Mouse (Mus musculus): Measurements from ENCODE around the gene Lingo2.
"Not testable (repeated sequence)": the region's sequence is repeated elsewhere in the genome, so short reads cannot be mapped to it uniquely, and the experiment has no call there.

Lingo2 gene

DNA sequence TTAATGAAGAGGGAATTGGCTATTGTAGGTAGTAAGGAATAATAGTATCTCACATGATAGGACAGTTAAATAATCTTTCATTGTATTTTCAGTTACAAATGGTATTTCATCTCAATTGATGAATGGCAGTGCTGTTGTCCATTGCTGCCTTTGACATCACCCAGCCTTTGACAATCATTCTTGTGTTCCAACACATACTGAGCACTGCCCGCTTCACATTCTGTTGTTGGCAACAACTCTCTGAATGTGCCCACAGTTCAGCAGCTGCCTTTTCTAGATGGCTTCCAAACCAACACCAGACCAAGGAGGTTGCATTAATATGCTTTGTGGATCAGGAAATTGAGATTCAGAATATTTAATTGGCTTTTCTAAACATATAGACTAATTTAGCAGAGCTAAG lies 1130.8 kb downstream of the Lingo2 start:
- no peak for DNase-seq

DNA sequence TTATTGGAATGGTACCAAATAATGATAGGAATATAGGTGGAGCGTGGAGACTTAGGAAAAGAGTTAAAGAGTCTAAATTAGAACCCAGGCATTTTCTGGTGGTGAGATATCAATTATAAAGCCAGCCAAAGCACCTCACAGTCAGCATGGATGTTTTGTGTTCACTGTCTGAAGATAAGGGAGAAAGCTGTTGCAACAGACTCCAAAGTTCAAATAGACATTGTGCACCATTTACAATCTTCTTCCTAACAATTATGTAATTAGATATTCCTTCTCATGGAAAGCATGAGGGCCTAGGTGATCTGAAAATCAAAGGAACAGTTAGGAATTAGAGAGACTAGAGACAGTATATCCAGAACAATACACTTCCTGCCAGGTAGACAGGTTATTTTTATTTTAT lies 1136.8 kb downstream of the Lingo2 start:
- DNase-seq = no peak

- DNase-seq = no peak
These were observed 1143.9 kb downstream of the Lingo2 start for GRCm38 (mm10) chr4:35807497-35808210.

GRCm38 (mm10) chr4:35806881-35807464 lies 1144.6 kb downstream of the Lingo2 start:
- DNase-seq = no peak

GRCm38 (mm10) chr4:35784255-35784921 lies 1167.2 kb downstream of the Lingo2 start:
- DNase-seq = no peak

GRCm38 (mm10) chr4:35770810-35771209 lies 1180.7 kb downstream of the Lingo2 start:
- no peak for DNase-seq

DNA sequence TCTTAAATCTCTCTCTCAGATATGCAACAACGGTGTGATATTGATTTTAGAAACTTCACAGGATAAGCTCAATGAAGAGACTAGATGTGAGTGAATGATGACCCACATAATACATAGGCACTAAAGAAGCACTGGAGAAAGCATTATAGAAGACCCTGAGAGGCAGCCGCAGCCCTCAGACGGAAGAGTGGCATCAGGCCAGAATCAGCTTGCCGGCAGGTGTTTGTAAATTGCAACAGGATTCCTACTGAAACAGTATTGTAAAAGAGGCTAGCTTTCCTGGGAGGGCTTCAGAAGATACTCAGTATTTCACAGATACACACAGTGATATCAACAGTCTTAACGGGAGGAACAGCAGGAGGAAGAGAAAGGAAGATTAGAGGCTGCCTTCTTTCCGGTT lies 1184.6 kb downstream of the Lingo2 start:
- DNase-seq = no peak

DNA sequence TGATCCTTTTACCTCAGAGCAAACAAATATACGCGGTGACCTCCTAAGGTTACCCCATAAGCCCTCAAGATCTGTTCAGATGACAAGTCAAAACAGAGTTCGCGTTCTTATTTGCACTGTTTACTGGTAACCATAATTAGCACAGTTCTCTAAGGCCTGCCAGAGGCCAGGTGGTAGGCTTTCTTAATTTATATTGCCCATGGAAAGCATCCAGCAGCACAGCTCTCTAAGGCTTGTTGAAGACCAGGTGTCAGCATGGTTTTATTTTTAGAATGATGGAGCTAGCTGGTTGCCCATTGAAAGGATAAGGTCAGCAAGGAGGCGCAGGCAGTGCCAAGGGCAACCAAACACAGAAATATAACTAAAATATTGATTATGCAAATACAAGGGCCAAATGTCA lies 1190.4 kb downstream of the Lingo2 start:
- no peak for DNase-seq

DNA sequence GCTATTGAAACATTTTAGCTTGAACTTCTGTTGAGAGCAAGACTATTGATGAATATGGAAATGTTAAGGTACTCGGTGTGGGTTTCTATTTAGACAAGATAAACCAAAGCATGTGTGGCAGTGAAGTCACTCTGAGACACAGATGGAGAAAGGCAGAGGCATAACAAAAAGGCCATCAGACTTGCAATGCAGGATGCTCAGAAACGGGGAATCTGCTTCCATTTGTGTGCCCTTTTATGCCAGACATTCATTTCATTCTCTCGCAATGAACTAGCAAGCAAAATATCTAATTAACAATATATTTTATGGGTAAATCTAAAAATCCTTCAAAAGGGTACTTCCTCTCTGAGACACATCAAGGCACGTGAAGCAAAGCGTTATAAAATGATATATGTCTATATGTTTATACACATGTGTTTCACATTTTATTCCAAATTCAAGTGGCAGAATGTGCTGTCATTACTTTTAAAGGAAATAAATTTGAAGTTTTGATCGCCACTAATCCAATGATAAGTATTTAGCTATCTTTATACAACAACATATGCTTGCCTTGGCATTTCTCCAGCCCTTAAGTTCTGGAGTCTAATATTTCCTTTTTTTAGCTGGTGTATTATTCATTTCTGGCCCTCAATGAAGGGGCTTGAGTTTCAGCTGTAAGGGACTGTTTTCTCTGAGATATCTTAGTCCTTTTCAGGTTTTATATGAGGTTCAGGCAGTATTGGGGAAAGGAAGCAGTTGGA lies 1199.3 kb downstream of the Lingo2 start:
- DNase-seq = no peak

DNA sequence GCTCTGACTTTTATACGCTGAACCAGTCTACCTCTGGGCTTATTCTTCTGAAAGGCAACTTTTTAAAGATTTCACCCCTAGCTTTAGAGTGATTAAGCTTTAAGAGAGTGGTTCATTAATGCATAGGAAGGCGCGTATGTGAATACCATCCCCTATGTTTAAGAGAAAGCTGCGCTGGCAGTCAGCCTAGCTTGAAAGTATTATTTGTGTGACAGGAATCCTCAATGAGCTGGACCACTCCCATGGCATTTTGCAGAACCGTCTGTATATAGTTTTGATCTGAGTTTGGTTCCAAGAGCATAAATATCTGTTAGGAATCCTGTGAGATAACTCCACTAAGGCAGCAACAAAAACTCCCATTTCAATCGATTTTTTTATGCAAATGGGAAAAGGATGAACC lies 1204.9 kb downstream of the Lingo2 start:
- no peak for DNase-seq

- DNase-seq = no peak
These were observed 1226.8 kb downstream of the Lingo2 start for GRCm38 (mm10) chr4:35724774-35725173.

DNA sequence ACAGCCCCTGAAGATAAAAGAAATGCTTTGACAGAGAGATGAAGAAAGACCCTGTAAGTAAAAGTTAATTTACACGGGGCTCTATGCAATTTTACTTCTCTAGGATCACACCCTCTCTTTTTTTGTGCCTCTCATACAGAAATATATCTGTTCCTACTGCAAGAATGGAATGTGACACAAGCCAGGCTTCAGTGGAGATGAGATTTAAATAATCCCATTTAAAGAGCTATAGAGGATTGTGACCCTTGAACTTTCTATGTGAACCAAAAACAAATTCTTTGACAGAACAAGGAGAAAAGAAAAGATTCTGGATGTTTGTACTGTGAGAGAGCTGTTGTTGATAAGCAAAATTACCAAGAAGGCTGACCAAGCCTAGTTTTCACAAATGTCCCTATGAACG lies 1247.4 kb downstream of the Lingo2 start:
- no peak for DNase-seq

DNA sequence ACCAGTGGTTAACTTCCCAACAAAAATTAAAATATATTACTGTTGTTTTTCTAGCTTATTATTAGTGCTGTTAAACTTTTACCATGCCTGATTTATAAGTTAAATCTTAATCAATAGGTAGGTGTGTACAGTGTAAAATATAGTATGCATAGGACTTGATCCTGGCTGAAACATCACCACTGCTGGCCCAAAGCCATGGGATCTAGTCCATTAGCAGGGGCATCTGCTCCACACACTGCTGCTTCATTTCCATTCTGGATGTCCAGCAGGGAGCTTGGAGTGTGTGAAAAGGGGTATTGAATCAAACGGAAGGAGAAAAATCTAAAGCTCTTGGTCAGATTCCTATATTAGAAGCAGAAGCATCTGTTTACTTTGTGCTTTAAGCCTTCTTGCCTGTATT lies 1248.9 kb downstream of the Lingo2 start:
- DNase-seq = no peak

GRCm38 (mm10) chr4:35695137-35695522 lies 1256.4 kb downstream of the Lingo2 start:
- DNase-seq = no peak

DNA sequence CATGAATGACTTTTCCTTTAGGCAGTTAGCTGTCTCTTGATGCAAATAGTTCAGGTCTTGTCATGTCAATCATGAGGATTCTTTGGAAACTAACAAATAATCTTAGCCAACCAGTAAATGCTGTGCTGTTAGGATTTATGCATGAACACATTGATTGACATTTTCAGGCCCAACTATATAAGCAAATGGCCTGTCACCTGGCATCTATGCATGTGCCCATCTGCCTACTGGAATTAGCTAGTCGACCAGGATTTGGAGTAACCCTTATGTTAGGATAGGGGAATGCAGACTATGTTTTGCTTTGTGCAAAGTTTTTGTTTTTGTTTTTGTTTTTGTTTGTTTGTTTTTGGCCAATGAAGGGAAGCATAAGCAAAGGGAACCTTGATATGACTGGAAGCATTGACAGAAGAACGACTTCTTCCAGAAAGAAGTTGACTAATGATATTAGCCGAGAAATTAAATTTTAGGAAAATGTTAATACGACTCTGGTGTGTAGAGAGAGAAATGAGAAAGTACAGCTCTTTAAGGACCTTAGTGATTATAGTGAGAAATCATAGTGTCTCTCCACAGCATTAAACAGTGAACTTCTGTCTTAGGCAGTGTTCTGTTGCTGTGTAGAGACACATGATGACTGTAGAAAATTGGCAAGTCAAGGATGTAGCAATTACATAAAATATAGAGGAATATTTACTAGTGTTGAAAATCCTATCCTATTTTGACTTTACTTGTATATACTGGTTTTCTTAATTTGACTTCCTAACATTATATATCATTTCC lies 1257.0 kb downstream of the Lingo2 start:
- DNase-seq = no peak

- no peak for DNase-seq
These were observed 1261.0 kb downstream of the Lingo2 start for GRCm38 (mm10) chr4:35690521-35690920.

DNA sequence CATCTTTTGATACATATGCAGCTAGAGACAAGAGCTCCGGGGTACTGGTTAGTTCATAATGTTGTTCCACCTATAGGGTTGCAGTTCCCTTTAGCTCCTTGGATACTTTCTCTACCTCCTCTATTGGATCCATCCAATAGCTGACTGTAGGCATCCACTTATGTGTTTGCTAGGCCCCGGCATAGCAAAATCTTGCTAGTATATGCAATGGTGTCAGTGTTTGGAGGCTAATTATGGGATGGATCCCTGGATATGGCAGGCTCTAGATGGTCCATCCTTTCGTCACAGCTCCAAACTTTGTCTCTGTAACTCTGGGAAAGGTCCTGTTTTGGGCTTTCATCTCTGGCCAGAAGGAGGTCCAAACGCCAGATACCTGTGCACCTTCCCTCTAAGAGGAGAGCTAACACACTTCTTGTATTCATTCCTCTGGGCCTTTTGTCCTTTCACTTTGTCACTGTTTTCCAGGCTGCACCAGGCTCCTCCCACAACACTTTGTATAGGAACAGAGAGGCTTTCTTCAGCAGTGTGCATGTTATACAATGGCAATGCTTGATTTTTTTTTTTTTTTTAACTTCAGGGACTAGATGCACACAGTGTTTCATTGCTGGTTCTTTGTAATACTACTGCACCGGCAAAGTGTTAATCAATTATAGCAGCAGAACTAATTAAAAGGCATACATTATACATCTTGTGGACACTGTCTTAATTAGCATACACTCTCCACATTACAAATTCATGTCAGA lies 1262.9 kb downstream of the Lingo2 start:
- DNase-seq = not testable (repeated sequence)
